Mouse (Mus musculus) erythroblast, embryonic 14.5 days (primary cell): ENCODE measurements around the gene Tdo2. TPM values are rescaled to one million over a fixed set of nuclear protein-coding genes. Genes with fewer than 3 reads are reported as not detected.

Experiments used
- H3K27me3 ChIP-seq: 2 replicates; pipeline ENCODE4 v1.6.1; 2012; ENCODE audit warnings: inconsistent platforms; ENCODE audit not compliant: control insufficient read depth
- H3K36me3 ChIP-seq: 2 replicates; pipeline ENCODE4 v1.6.1; 2012; ENCODE audit warnings: mild to moderate bottlenecking, inconsistent platforms; ENCODE audit not compliant: control insufficient read depth
- H3K4me1 ChIP-seq: 2 replicates; pipeline ENCODE4 v1.6.1; 2012; ENCODE audit warnings: inconsistent platforms; ENCODE audit not compliant: control insufficient read depth
- H3K4me3 ChIP-seq: replicated peaks from 2 replicates; pipeline ENCODE3; 2012; ENCODE audit warnings: moderate library complexity, mild to moderate bottlenecking, inconsistent platforms
- H3K9me3 ChIP-seq: 2 replicates; pipeline ENCODE4 v1.6.1; 2012; ENCODE audit warnings: low read length, inconsistent platforms, mixed read lengths; ENCODE audit not compliant: control insufficient read depth
- GATA1 ChIP-seq: IDR thresholded peaks from 2 replicates; pipeline ENCODE4 v1.6.1; 2012; ENCODE audit warnings: low read length, inconsistent platforms, mixed read lengths
- TAL1 ChIP-seq: IDR thresholded peaks from 3 replicates; pipeline ENCODE4 v1.6.1; 2012; ENCODE audit warnings: low read length, inconsistent platforms, mixed read lengths
- polyA plus RNA-seq: library from polyadenylated mRNA; stranded (reverse); fragments of >175 nt; gene quantifications from 2 replicates; pipeline ENCODE4 v1.2.3, GENCODE M21; 2012

Gene Tdo2
- polyA plus RNA-seq, 1 experiment, result not detected

DNA sequence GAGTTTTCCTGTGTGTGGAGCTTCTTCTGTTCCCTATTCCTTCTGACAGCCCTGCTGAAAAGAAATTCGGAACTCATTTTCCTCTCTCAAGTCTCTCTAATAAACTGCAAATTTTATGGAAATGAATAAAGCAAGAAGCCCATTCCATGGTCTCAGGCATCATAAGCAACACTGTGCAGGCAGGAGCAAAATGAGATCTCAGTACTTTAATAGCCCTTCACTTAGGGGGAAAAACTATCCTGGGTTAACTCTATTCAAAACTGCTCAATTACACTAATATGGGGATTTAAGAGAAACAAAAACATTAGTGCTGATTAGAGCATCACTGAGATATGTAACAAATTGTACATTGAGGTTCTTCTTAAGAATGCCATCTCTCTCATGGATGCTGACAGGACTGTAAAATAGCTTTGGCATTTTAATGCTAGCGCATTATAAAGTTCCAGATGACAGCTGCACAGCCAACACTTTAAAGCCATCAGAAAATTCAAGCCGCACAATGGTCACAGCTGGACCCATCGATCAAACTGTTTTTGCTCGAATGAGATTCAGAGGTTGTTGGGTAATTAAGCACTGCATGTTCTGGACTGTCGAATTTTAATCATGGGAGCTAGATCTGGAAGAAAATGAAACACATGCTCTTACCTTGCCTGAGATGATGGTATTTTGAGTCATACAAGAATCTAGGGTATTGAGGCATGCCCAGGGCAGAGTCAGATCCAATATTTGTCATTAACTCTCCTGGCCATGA, 65.5 kb downstream of the Tdo2 start:
- no peak overlapping the region for H3K4me3 ChIP-seq
- no peaks in the 10 kb centered on the region for H3K4me1 ChIP-seq
- no peaks in the 10 kb centered on the region for H3K27me3 ChIP-seq
- H3K9me3 ChIP-seq, result no peaks in the 10 kb centered on the region
- TF ChIP-seq TAL1, result no peak
- TF ChIP-seq GATA1, result no peak
- H3K36me3 ChIP-seq, result no peaks in the 10 kb centered on the region

Other genes starting within 250 kb of the Tdo2 start
- 0.14 and 0.47 TPM in 2 replicates for gene Ctso, start 43.6 kb downstream of the Tdo2 start, polyA plus RNA-seq
- gene Asic5, start 6.1 kb upstream of the Tdo2 start, polyA plus RNA-seq, result not detected in 2 replicates
- gene Gucy1b1, start 98.5 kb upstream of the Tdo2 start, polyA plus RNA-seq, result not detected in 2 replicates
- gene Gucy1a1, start 169.6 kb upstream of the Tdo2 start, polyA plus RNA-seq, result 0.01 TPM in 1 of 2 replicates, not detected in the other